Mouse (Mus musculus) heart, postnatal 0 days (tissue): Measurements from ENCODE around the gene Cep89.

Experiments used
- CTCF ChIP-seq: IDR thresholded peaks from 2 replicates; pipeline ENCODE4 v1.5.1; 2016; ENCODE audit warnings: antibody characterized with exemption, control low read depth, low read depth
- EP300 ChIP-seq: IDR thresholded peaks from 2 replicates; pipeline ENCODE4 v1.6.1; 2016; ENCODE audit warnings: antibody characterized with exemption, low read depth

GRCm38 (mm10) chr7:35415226-35415625 lies 18.4 kb downstream of the Cep89 start:
- TF ChIP-seq EP300 (no peak), CTCF (no peak)
